Mouse (Mus musculus): ENCODE data around the gene Spred1.
A peak's percentile ranks its signal among the peaks of the same experiment; 100 is the strongest.

Gene Spred1

DNA sequence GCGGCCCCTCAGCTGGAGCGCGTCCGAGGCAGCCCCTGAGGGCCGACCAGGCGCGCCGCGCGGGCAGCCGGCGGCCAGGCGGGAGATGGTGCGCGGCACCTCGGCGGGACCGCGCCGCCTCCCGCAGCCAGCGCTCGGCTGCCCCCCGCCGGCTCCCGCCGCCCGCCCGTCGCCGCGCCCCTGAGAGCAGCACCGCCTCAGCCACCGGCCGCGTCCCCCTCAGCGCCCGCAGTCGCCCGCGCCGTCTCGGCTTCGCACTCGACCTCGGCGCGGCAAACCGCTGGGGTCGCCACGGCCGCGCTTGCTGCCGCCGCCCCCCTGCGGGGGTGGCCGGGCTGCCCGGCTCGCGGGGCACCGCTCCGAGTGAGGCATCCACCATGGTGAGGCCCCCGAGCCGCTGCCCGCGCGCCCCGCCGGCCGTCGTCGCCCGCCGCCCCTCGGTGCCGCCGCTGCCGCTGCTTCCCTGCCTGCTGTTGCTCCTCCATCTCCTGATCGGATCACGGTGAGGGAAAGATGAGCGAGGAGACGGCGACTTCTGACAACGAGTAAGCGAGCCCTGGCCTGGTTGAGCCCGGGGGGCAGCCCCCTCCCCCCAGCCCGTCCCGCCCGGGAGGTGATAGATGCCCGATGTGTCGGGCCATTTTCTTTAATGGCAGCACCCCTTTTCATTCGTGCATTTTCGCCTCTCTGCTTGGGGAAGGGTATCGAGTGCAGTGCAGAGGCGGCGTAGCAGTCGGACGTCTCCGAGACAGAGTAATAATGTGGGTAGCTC lies at the start of gene Spred1:
TSS of gene Spred1 (plus strand) at position 163 of the 772 bp plus-strand sequence.
- peak; percentile 35 for DNase-seq (ENCODE audit: low spot score)

DNA sequence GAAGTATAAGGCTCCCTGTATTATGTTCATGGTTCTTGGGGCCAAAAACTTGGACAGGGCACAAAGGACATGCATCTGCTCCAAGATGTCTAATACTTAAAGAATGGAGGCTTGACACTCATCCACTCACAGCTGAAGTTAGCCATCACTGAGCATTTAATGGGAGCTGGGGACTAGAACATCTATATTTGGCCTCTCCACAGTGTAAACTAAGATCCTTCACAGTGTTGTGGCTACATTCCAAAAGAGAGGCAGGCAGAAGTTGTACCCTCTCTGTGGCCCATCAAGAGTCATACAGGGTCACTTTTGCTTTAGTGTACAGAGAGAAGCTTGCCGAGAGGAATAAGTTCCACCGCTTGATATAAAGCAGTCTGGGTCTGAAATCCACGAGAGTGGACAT lies 49.6 kb upstream of the Spred1 start:
- no peak for DNase-seq (ENCODE audit: low spot score)

DNA sequence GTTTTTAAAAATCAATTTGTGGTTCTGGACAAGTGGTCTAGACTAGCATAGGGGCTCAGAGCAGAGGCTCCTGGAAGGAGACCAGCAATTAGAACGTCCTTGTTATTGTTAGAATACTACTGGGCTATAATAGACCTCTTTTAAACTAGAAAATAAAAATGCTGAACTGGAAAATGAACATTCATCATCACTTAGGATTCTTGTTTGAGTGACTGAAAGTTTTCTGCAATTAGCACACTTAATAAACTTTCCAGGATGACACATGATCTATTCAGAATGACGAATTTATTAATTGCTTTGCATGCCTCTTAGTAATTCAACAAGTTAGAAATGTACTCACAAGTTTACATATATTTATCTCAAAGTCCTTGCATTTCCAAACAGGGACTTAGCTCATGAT lies 42.5 kb upstream of the Spred1 start:
- DNase-seq (ENCODE audit: low spot score), result no peak

DNA sequence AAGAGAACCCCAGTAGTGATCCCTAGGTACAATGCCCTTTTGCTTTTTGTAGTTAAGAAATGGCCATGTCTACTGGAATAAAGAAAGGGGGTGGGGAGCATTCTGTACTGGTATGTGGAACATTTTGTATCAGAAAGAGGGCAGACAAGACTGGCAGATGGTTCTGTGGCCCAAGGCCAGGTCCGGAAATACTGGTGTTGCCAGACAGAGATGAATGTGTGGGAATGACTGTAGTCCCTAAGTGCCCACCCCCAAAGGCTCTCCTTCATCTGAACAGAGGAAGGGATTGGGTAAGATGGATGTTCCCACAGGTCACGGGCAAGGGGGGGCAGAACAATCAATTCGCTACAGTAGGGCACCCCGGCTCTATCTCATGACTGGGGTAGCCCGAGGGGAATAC lies 41.6 kb upstream of the Spred1 start:
- DNase-seq (ENCODE audit: low spot score), result no peak

DNA sequence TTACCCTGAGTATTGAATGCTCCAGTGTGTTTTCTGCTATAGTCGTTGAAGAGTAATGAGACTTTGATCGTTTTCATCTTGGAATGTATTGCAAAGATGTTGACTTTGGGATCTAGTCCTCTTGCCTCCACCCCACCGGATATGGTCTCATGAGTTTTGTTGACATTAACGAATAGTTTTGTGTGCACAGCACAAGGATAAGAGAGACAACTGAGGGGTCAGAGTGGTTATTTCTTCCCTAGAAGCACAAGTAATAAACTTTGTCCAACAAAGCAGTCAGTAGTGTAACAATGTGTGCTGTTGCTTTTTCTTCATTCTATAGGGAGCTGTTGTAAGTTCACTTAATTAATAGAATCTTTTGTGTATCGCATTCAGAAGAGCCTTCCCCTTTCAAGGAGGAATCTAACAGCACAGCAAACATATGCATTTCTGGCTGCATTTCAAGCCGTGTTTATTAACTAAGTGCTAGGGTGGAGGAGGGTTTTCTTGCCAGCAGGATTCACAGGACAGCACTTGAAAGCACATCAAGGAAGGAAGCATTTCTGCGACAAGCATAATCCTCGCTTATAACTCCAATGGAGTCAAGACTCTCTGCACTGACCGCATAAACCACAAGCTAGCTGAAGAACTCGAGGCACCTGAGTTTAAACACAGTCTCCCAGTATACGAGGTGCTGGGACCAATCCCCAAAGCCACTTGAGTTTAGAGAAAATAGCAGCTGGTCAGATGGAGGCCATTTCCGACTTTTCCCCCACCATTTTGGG lies 35.0 kb upstream of the Spred1 start:
- no peak for DNase-seq (ENCODE audit: low spot score)

DNA sequence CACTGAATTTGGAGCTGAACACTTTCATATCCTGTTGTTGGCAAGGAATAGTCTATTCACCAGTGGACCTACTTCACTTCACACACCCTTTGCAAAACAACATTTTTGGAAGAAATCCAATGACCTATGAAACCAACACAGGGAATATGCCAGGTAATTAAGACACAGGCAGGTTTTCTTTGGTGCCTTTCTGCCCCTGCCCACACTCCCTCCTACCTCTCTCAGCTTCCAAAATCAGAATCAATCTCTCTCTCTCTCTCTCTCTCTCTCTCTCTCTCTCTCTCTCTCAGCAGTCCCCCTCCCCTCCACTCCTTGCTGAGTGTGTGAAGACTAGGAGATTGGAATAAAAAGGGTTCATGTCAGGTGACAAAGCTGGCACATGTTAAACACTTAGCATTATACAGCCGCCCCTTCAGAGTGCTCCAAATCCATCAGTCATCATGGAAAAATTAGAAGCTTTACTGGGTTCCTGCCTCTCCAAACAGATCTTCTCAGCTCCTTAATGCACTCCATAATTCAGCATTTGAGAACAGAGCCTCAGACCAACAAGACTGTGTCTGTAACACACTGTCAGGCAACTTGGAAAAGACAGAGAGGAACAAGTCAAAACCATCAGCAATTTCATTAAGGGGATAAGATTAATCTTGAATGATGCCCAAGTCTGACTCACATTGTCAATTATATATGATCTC lies 34.3 kb upstream of the Spred1 start:
- no peak for DNase-seq (ENCODE audit: low spot score)

DNA sequence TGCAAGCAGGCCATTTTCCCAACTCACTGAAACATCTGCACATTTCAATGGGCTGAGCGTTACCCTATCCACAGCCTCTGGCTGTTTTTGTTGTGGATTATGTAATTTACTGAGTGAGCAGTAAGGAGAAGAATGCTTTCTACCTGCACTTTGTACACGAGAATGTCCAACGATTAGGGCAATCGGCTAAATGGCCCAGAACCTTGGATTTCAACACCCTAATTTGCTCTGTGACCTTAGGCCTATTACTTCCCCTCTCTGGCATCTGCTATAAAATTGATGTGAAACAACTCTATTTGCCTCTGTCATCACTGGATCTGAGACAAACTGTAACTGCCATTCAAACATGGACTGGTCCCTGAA lies 33.7 kb upstream of the Spred1 start:
- DNase-seq (ENCODE audit: low spot score), result no peak

DNA sequence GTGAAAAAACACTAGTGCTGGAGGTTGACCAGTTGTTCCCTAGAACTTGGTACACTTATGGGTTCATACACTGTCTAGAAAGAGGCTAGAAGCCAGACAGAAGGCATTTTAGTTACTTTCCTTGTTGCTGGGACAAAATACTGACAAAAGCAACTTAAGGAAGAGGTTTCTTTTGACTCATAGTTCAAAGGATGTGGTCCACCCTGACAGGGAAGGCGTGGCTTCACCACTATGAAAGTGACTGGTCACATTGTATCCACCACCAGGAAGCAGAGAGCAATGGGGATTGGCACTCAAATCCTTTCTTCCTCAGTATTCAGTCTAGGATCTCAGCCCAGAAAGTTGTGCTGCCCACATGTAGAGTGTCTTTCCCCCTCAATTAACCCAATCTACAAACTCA lies 31.7 kb upstream of the Spred1 start:
- DNase-seq (ENCODE audit: low spot score), result no peak

DNA sequence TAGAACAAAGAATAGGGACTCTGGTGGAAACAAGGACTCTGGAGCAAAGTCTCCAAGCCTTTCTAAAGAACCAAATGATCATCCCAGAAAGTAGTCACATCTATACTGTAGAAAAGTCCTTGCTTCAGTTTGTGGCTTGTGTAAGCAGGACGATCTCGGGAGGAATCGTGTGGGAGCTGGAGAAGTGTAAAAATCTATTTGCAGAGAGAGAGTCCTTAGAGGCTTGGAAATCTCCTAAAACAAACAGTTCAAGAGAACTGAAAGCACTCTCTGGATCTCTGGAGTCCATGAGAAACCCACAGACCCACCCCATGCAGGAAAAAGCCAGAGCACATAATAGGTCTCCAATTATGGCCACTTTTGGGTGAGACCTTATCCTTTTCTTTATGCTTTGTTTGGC lies 31.1 kb upstream of the Spred1 start:
- no peak for DNase-seq (ENCODE audit: low spot score)

DNA sequence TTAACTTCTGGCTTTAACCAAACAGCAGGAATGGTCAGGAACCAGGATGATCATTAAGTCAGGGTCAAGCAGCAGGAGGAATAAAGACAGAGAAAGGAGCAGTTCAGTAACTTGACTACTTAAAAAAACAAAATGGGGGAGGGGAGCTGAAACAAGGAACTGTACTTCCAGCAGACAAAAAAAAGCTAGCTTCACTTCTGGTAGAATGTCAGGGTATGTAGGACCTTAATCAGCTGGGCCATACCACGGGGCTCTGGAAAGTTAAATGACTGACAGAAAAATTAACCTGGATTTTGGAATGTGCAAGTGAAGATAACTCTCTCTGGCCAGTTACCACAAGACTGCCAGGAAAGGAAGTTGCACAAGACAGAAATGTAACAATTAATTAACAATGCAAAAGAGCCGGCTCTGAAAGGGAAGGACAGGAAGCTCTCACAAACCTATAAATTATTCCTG lies 28.2 kb upstream of the Spred1 start:
- DNase-seq (ENCODE audit: low spot score), result no peak

DNA sequence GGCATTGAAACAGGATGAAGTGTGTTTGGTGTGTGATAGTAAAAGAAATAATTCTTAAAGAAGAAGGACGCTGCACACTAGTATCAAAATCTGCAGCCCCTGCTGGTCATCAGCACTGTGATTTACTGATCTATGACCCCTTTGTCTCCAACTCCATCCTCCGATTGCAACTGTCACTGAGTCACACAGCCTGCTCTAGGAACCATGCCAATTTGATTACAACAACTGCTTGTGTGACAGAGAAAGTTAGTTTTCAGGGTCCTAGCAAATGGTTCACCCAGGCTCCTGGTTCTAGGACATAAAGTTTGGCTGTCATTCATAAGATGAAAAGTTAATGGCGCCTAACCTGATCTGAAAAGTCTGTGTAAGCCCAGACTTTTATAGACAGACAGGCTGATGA lies 25.7 kb upstream of the Spred1 start:
- no peak for DNase-seq (ENCODE audit: low spot score)

DNA sequence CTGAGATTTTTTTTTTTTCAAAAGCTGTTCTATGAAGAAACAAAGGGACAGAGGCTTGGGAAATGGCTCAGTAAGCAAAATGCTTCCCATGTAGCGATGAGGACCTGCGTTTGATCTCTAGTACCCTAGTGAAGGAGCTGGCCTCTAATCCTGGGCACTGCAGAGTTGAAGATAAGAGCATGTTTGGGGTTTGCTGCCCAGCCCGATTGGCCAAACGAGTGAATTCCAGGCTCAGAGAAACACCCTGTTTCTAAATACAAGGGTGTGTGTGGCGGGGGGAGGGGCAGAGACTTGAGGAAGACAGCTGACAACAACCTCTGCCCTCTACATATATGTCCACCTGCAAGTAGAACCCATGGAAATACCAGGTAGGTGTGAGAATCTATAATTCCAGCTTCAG lies 23.9 kb upstream of the Spred1 start:
- no peak for DNase-seq (ENCODE audit: low spot score)

DNA sequence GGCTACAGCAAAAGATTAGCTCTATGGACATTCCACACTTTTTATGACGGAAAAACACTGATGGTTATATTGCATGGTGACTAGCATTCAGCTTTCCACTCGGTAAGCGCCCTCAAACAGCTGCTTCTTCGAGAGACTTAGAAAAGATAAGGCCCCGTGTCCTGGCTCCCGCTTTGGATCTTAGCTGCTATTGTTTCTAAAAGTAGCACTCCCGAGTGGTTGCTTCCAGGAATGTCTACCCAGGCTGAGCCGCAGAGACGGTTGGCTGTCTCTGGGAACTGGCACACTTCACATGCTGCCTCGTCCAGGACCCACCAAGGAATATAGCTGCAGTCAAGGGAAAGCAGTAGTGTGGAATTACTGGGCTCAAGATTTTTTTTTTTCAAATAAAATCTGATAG lies 21.9 kb upstream of the Spred1 start:
- no peak for DNase-seq (ENCODE audit: low spot score)

DNA sequence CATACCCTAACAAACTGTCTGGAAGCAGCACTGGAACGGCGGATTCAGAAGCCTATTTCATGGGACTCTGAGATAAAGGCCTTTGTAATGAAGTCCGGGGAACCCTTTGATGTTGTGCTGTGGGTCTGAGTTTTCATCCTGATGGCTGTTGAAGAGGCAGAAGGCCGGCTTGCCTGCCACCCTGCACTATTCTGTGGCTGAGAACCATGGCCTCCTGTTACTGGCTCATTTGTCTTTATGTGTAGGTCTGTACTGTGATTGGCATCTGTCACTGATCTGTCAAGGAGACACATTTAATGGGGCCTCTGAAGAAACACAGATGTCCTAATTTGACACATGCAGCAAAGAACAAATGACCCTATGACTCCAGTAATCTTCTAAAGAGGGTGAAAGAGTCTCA lies 17.7 kb upstream of the Spred1 start:
- no peak for DNase-seq (ENCODE audit: low spot score)

DNA sequence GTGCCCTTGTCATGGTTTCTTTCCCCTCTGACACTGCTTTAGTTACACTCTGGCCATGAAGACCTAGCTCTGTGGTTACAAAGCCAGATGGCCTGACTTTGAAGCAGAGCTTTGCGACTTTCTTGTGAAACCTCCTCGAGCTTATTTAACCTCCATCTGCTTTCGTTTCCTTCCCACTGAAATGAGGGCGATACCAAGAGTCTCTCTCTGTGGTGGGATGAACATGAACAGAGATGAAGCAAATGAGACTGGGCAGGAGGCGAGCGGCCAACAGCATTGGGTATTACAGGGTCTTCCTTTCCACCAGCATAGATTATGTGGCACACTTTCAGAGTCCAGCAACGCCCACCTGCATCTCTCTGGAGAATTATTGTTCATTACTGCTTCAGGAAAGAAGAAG lies 15.8 kb upstream of the Spred1 start:
- no peak for DNase-seq (ENCODE audit: low spot score)

DNA sequence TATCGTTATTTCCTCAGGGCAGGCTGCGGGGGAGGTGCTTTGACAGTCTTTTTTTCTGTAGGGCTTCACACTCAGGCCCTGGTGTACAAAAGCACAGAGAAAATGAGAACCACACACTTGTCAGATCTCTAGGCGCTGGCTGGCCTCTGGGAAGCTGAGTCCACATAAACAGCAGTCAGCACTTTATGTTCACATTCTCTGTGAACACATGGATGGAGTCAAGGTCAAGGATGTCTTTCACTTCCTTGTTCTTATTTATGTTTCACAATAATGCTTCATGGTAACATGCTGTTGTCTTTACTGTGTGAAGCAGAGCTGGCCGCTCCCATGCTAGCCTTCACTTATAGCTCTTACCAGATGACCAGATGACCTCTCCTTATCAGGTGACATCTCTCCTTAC lies 13.1 kb upstream of the Spred1 start:
- no peak for DNase-seq (ENCODE audit: low spot score)

DNA sequence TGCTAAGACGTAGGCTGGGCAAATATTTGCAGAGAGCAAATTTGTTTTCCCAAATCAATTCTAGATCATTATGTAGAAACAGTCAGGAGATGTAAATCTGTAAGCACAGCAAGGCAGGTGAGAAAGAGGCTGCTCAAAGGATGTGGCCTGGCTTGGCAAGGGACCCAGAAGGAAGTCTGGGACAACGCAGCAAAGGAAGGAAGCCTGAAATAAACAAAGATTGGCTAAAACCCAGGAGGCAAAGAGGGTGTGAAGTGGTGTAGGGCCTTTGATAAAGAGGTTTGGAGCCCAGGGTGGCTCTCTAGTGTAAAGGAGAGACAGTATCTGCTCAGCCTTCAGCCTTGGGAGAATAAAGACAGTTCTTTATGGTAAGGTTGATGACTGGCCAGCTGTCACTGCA lies 11.9 kb upstream of the Spred1 start:
- no peak for DNase-seq (ENCODE audit: low spot score)

DNA sequence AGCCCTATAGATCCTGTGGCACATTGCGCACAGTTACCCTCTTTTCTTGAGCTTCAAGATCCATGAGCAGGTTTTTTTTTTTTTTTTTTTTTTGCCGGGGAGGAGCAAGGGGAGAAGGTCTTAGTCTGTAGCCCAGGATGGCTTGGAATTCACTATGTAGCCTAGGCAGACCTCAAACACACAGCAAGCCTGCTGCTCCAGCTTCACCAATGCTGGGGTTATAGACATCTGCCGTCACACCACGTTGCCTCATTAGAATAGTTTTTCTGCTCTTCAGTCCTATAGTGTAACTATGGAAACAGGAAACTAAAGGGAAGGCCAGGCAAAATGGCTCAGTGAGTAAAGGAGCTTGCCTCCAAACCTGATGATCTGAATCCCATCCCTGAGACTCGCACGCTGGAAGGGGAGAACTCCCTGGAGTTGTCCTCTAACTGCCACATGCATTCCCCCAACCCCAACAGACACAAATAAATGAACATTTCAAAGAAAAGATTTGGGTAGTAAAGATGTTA lies 10.8 kb upstream of the Spred1 start:
- DNase-seq (ENCODE audit: low spot score), result no peak

DNA sequence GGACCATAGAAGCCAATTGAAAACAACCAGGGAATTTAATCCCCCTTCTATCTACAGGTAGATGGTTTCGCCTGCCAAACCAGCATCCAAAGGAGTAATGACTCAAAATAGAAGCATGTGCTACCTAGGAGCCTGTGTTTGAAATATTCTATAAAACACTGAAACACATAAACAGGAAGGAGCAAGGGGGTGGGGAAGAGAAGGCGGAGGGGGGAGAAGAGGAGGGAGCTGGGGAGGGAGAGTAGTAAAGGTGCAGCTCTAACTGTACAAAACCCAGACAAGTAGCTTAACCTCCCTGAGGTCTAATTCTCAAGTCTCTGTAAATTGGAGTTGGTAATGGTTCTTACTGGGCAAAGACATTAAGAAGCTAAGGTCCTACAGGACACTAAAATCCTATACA lies 7.9 kb upstream of the Spred1 start:
- no peak for DNase-seq (ENCODE audit: low spot score)

DNA sequence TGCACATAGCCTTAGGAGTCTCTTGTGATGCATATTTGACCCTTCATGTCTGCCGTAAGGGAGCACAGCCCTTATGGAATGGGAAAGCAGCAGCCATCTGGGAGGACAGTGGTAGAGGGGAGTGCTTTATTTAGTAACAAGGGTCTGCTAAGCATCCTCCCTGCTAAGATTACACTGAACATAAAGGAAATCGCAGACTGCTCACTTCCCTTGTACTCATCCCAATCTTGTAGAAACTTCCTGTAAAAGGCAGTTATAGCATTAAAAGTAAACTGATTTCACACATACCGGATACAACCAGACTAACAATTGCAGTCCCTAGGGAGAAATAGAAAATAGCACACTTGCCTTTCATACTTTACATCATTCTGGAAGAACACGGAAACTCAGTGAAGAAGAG lies 7.4 kb upstream of the Spred1 start:
- no peak for DNase-seq (ENCODE audit: low spot score)

DNA sequence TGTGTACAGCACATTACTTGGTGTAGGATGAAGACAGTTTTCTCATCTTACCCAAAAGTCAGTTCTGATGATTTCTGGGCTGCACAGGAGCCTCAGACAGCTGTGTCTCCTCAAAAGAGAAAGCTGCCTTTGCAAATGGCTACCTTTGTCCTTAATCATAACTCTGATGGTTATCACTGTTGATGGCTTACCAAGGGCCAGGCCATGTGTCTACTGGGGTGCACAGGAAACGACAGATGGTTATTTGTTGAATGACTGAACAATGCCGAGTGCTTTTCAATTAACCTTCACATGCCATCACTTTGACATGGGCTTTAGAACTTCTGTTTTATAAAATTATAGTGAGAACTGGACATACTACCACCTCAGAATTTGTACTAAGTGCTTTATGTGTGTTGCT lies 2.7 kb upstream of the Spred1 start:
- DNase-seq (ENCODE audit: low spot score), result no peak

DNA sequence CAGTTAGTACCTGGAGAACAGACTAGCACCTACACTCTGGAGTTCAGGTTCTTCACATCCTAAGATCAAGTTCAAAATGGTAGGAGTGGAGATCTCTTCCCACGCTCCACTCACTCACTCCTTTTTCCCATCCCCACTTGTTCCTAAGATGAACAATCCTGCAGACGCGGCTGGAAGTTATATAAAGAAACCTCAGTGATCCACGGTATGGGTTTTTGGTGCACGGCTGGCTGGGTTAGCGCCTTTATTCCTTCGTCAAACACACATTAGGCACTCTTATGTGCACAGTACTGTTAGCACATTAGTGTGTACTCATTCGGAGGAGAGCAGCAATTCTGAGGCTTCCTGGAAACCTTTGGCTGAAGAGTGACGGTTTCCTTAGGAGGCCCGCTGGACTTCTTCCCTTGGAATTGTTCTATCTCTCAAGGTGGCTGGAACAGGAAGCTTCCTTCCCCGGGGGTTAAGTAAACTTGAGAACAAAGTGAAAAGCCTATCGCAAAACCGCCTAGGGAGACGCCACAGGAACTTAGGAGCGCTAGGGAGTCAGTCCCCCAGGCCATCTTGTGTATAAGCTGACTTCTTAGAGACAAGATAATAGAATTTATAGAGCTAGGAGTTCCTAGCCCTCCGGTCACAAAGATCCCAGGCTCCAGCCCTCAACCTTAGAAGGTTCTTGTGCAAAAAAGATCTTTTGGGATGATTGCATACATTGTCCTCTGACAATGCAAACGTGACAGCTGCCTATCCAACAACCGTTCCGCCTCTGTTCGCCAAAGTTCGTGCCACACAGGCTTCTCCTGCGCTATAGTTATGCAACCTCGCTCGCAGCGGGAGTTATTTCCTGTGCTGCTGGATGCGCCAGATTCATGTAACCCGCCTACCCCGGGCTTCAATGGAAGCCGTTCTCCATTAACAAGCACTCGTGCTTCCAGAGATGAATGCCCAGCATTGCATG lies 1.6 kb upstream of the Spred1 start:
- peak; percentile 36 for DNase-seq (ENCODE audit: low spot score)

Measured in c-Kit-positive CD71-positive TER-119-positive erythroid progenitor cells, embryonic 14.5 days (primary cell).